ENCODE assay signal across 8 mouse cellular contexts in genomic region chr8:80865181-80865784, GRCm38 (mm10). TPM values are rescaled to one million over a fixed set of nuclear protein-coding genes. Genes with fewer than 3 reads are reported as not detected.
DNase-seq lines count a peak whose midpoint lies in the region; ATAC-seq and TF ChIP-seq lines count a peak whose summit lies in the region.

No protein-coding gene starts in this region.

- no peak for TF ChIP-seq EP300 in stomach, postnatal 0 days (optimal IDR thresholded peaks at IDR 0.05)

- H3K9me3 ChIP-seq in forebrain, embryonic 11.5 days (ENCODE audit: control insufficient read depth, low read length): no peaks in the 10 kb centered on the region
- no peaks in the 10 kb centered on the region for H3K9me3 ChIP-seq in forebrain, embryonic 10.5 days
- no peaks in the 10 kb centered on the region for H3K9me3 ChIP-seq in midbrain, postnatal 0 days (ENCODE audit: low read length)
- H3K9me3 ChIP-seq in midbrain, embryonic 11.5 days (ENCODE audit: control insufficient read depth, low read length): no peaks in the 10 kb centered on the region
- H3K9me3 ChIP-seq in stomach, postnatal 0 days (ENCODE audit: control insufficient read depth, low read length): no peaks in the 10 kb centered on the region

- no peak overlapping the region for H3K27ac ChIP-seq in forebrain, embryonic 11.5 days (ENCODE audit: low read depth, low read length)
- H3K27ac ChIP-seq in forebrain, embryonic 10.5 days: no peak overlapping the region
- 0 out of 2 replicates have a peak overlapping the region, but pooled peaks have one; percentile 13 for H3K27ac ChIP-seq in midbrain, postnatal 0 days (ENCODE audit: low read depth, low read length)
- H3K27ac ChIP-seq in midbrain, embryonic 11.5 days (ENCODE audit: low read depth, low read length): no peak overlapping the region
- peak overlapping the region; percentile 34; the same call in 1 of the 2 replicates for H3K27ac ChIP-seq in left cerebral cortex, adult 2 months
- 0 out of 2 replicates have a peak overlapping the region, but pooled peaks have one; percentile 18 for H3K27ac ChIP-seq in stomach, postnatal 0 days (replicated peaks)

- no peak overlapping the region for H3K4me2 ChIP-seq in forebrain, embryonic 11.5 days (ENCODE audit: low read depth, low read length, severe bottlenecking)
- no peak overlapping the region for H3K4me2 ChIP-seq in midbrain, postnatal 0 days (ENCODE audit: low read depth, low read length, poor library complexity, severe bottlenecking)
- H3K4me2 ChIP-seq in midbrain, embryonic 11.5 days: no peak overlapping the region
- no peak overlapping the region for H3K4me2 ChIP-seq in stomach, postnatal 0 days (replicated peaks; ENCODE audit: low read depth)

- H3K4me1 ChIP-seq in forebrain, embryonic 11.5 days (replicated peaks; ENCODE audit: control insufficient read depth, insufficient read depth, low read length): peaks cover 3% of the 10 kb centered on the region; the same call in 1 of the 2 replicates
- H3K4me1 ChIP-seq in forebrain, embryonic 10.5 days: peaks cover 49% of the 10 kb centered on the region
- H3K4me1 ChIP-seq in midbrain, postnatal 0 days (ENCODE audit: insufficient read depth, low read length): no peaks in the 10 kb centered on the region
- peaks cover 5% of the 10 kb centered on the region; the same call in 1 of the 2 replicates for H3K4me1 ChIP-seq in midbrain, embryonic 11.5 days (ENCODE audit: control insufficient read depth, insufficient read depth, low read length)
- H3K4me1 ChIP-seq in stomach, postnatal 0 days (replicated peaks; ENCODE audit: control insufficient read depth, insufficient read depth): peaks cover 5% of the 10 kb centered on the region

- H3K9ac ChIP-seq in forebrain, embryonic 11.5 days (ENCODE audit: low read length): no peak overlapping the region
- H3K9ac ChIP-seq in midbrain, postnatal 0 days (replicated peaks; ENCODE audit: low read length, poor library complexity, severe bottlenecking): no peak overlapping the region
- H3K9ac ChIP-seq in midbrain, embryonic 11.5 days (ENCODE audit: low read length): no peak overlapping the region
- no peak overlapping the region for H3K9ac ChIP-seq in stomach, postnatal 0 days (ENCODE audit: low read length)

- peak; percentile 39 for TF ChIP-seq CTCF in midbrain, postnatal 0 days (IDR thresholded peaks at IDR 0.05)
- TF ChIP-seq CTCF in left cerebral cortex, adult 2 months (IDR thresholded peaks at IDR 0.05): peak; percentile 37
- TF ChIP-seq CTCF in stomach, postnatal 0 days (IDR thresholded peaks at IDR 0.05; ENCODE audit: low read depth): peak; percentile 55

- WGBS in forebrain, embryonic 11.5 days: 69% methylated on average over 8 of the region's 8 CpGs
- WGBS in forebrain, embryonic 10.5 days: 80% methylated on average over 8 of the region's 8 CpGs
- WGBS in midbrain, postnatal 0 days: 56% methylated on average over 8 of the region's 8 CpGs
- 72% methylated on average over 8 of the region's 8 CpGs for WGBS in midbrain, embryonic 11.5 days
- WGBS in stomach, postnatal 0 days: 72% methylated on average over 8 of the region's 8 CpGs

- 0 out of 2 replicates have a peak, but pooled peaks have one; percentile 21 for ATAC-seq in forebrain, embryonic 11.5 days (replicated peaks; ENCODE audit: low FRiP score)
- ATAC-seq in midbrain, postnatal 0 days (ENCODE audit: low FRiP score): 0 out of 2 replicates have a peak, but pooled peaks have one; percentile 22
- ATAC-seq in midbrain, embryonic 11.5 days (ENCODE audit: low FRiP score): no peak
- no peak for ATAC-seq in stomach, postnatal 0 days (ENCODE audit: low FRiP score, low TSS enrichment)
- no peak for ATAC-seq in monocyte, adult 5-6 weeks (replicated peaks; ENCODE audit: insufficient number of reproducible peaks, low FRiP score, low TSS enrichment, poor library complexity, severe bottlenecking)

- no peaks in the 10 kb centered on the region for H3K36me3 ChIP-seq in forebrain, embryonic 11.5 days (ENCODE audit: control insufficient read depth, insufficient read depth, low read length)
- H3K36me3 ChIP-seq in forebrain, embryonic 10.5 days (replicated peaks): no peaks in the 10 kb centered on the region
- H3K36me3 ChIP-seq in midbrain, postnatal 0 days (ENCODE audit: insufficient read depth, low read length): no peaks in the 10 kb centered on the region
- H3K36me3 ChIP-seq in midbrain, embryonic 11.5 days (ENCODE audit: control insufficient read depth, insufficient read depth, low read length): no peaks in the 10 kb centered on the region
- no peaks in the 10 kb centered on the region for H3K36me3 ChIP-seq in stomach, postnatal 0 days (ENCODE audit: control insufficient read depth, insufficient read depth, low read length)

- intact Hi-C loops in left cerebral cortex, adult 2 months (cut with DNase I): no loop called here

- H3K4me3 ChIP-seq in forebrain, embryonic 11.5 days (ENCODE audit: low read depth, low read length): no peak overlapping the region
- H3K4me3 ChIP-seq in forebrain, embryonic 10.5 days: no peak overlapping the region
- H3K4me3 ChIP-seq in midbrain, postnatal 0 days (ENCODE audit: low read depth, low read length): no peak overlapping the region
- H3K4me3 ChIP-seq in midbrain, embryonic 11.5 days (ENCODE audit: low read depth, low read length): no peak overlapping the region
- no peak overlapping the region for H3K4me3 ChIP-seq in left cerebral cortex, adult 2 months
- H3K4me3 ChIP-seq in stomach, postnatal 0 days (ENCODE audit: low read depth, low read length): no peak overlapping the region

- no peak for DNase-seq in forebrain, embryonic 11.5 days (ENCODE audit: low spot score)
- no peak for DNase-seq in forebrain, embryonic 10.5 days (ENCODE audit: extremely low spot score, low spot score)
- DNase-seq in midbrain, postnatal 0 days (ENCODE audit: low spot score): peak; percentile 59
- DNase-seq in midbrain, embryonic 11.5 days (ENCODE audit: low spot score, missing footprints): no peak
- peak in 1 of 2 experiments; percentile 34 for DNase-seq in left cerebral cortex, adult 2 months (ENCODE audit: extremely low spot score in 1 of 2, low spot score in 2 of 2)
- peak; percentile 49 for DNase-seq in stomach, postnatal 0 days (ENCODE audit: low spot score)
- DNase-seq in cerebellum, adult 8-10 months: no peak

- no peaks in the 10 kb centered on the region for H3K27me3 ChIP-seq in forebrain, embryonic 11.5 days (ENCODE audit: control insufficient read depth, insufficient read depth, low read length)
- no peaks in the 10 kb centered on the region for H3K27me3 ChIP-seq in forebrain, embryonic 10.5 days (ENCODE audit: poor library complexity, severe bottlenecking)
- no peaks in the 10 kb centered on the region for H3K27me3 ChIP-seq in midbrain, postnatal 0 days (ENCODE audit: insufficient read depth, low read length)
- H3K27me3 ChIP-seq in midbrain, embryonic 11.5 days (ENCODE audit: control insufficient read depth, insufficient read depth, low read length): no peaks in the 10 kb centered on the region
- H3K27me3 ChIP-seq in stomach, postnatal 0 days (ENCODE audit: control insufficient read depth, insufficient read depth, low read length): no peaks in the 10 kb centered on the region

RNA-seq across cellular contexts. Expression of gene Gab1, which starts 15.0 kb away (rescaled TPM):
- 19.1 TPM in 2 replicates for polyA plus RNA-seq in forebrain, embryonic 11.5 days (2014; fragmentation: Nextera tagmentation; extraction: Ambion mirVana)
- 10.1 and 11.4 TPM in 2 replicates for polyA plus RNA-seq in forebrain, embryonic 10.5 days (2016; fragmentation: Nextera tagmentation; extraction: Ambion mirVana)
- total RNA-seq in midbrain, postnatal 0 days (2014; rRNA removed): 18.3 and 20.5 TPM in 2 replicates
- polyA plus RNA-seq in midbrain, postnatal 0 days (2015; fragmentation: Nextera tagmentation; extraction: Ambion mirVana): 8.7 TPM in 2 replicates
- 17.2 and 18.0 TPM in 2 replicates for polyA plus RNA-seq in midbrain, embryonic 11.5 days (2014; fragmentation: Nextera tagmentation; extraction: Ambion mirVana)
- total RNA-seq in left cerebral cortex, adult 2 months (2021): 10 to 100 TPM; 11.4 to 13.0 TPM
- 7.3 and 8.3 TPM in 2 replicates for polyA plus RNA-seq in stomach, postnatal 0 days (2015; fragmentation: Nextera tagmentation; extraction: Ambion mirVana)
- total RNA-seq in monocyte, adult 5-6 weeks (2017): 0.43 to 0.49 TPM in 2 of 3 replicates, not detected in the other

Comparison
In these comparisons a context has a peak if more than half of its experiments do, and no peak if none do; other contexts are left out.
1. ATAC-seq: peak in forebrain, embryonic 11.5 days (single experiment) and midbrain, postnatal 0 days (single experiment); none in midbrain, embryonic 11.5 days (single experiment), stomach, postnatal 0 days (single experiment) and monocyte, adult 5-6 weeks (single experiment).
2. DNase-seq: peak in midbrain, postnatal 0 days (single experiment) and stomach, postnatal 0 days (single experiment); none in forebrain, embryonic 11.5 days (single experiment), forebrain, embryonic 10.5 days (single experiment), midbrain, embryonic 11.5 days (single experiment) and cerebellum, adult 8-10 months (single experiment).
3. H3K27ac ChIP-seq: peak in midbrain, postnatal 0 days (single experiment), left cerebral cortex, adult 2 months (single experiment) and stomach, postnatal 0 days (single experiment); none in forebrain, embryonic 11.5 days (single experiment), forebrain, embryonic 10.5 days (single experiment) and midbrain, embryonic 11.5 days (single experiment).
4. Peak in every context shown above with its lines, with median percentiles within 50 percentile points of each other: CTCF ChIP-seq.